Mouse (Mus musculus) heart, adult 2 months (tissue): ENCODE data around the gene Cmtm7.

Experiments
- CTCF ChIP-seq: fragments of 200-600 bp; IDR thresholded peaks from 2 replicates; pipeline ENCODE4 v1.8.1; 2022; ENCODE audit warnings: antibody characterized with exemption, mild to moderate bottlenecking, moderate library complexity
- POLR2A ChIP-seq: fragments of 200-500 bp; IDR thresholded peaks from 2 replicates; pipeline ENCODE4 v1.6.1; 2011; ENCODE audit warnings: mild to moderate bottlenecking, low read depth, low read length, control low read depth; ENCODE audit not compliant: insufficient read depth

DNA sequence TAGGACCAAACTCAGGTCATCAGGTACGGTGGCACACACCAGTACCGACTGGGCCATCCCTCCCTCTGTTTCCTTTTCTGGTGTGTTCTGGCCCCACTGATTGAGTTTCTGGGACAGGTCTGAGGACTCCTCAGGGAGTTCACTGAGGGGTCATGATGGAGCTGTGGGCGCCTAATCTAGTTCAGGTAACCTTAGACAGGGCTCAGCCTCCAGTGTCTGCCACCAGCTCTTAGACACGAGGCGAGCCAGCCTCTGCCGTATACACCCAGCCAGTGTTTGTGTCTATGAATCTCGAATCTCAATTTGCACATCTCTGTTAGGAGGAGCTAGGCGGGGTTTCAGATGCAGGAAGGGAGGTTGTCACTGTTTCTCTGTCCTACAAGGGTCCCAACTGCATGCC lies 8.3 kb upstream of the Cmtm7 start:
- TF ChIP-seq POLR2A = no peak
- no peak for TF ChIP-seq CTCF
